Comparison of ENCODE assay signal across 12 mouse cellular contexts in the genomic region with DNA sequence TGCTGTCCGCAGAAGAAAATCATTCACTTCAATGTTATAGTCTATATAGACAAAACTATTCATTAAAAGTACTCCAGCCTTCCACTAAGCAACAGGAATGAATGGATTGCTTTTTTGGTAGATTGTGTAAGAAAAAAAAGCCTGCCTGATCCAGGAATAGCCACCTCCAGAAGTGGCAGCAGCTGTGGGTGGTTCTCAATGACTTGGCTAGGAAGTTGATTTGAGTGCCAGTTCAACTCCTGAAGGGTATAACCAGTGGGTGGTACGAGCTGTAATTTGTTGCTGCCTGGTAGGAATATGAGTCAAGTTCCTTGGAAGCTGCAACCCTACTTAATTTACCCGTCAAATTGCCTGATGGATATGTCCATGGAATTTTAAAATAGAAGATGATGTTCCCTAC.
DNase-seq lines count a peak whose midpoint lies in the region.
"Had no signal": no experiment of that assay in that cellular context is flagged by ENCODE, and none has a peak within 500 bp of the region (broad histone marks: within the 10 kb centered on the region; RNA-seq: fewer than 3 reads in every experiment).

No protein-coding gene starts in this region.

- DNase-seq in gastrocnemius, postnatal 25 days: peak; percentile 7
- DNase-seq in gastrocnemius, postnatal 4 days (ENCODE audit: low spot score in 2 of 2): no peak
- peak; percentile 18 for DNase-seq in NIH3T3 (ENCODE audit: low read depth)
- peak; percentile 7 to 26 for DNase-seq in frontal cortex, postnatal 25 days (ENCODE audit: low spot score in 2 of 2)
- peak; percentile 30 to 91 for DNase-seq in left cerebral cortex, postnatal 25 days (ENCODE audit: low spot score in 2 of 2)
- no peak for DNase-seq in thymus, postnatal 14 days
- no peak for DNase-seq in thymus, adult 18-20 months
- no peak for DNase-seq in spleen, adult 12 weeks (ENCODE audit: low spot score)
- DNase-seq: adrenal gland, postnatal 14 days; cerebellum, postnatal 10 days; kidney, adult 8-10 months; thymus, postnatal 4 days had no signal

- intact Hi-C loops in left cerebral cortex, postnatal 25 days (cut with DNase I): loop anchor here (2.0 kb wide), 1 partner anchor 426 kb away; the partner anchor contains the start of gene Irs1

Comparison
In these comparisons a context has a peak if more than half of its experiments do, and no peak if none do; other contexts are left out.
1. DNase-seq: peak in gastrocnemius, postnatal 25 days (single experiment), NIH3T3 (single experiment), frontal cortex, postnatal 25 days (2 of 2) and left cerebral cortex, postnatal 25 days (2 of 2); none in gastrocnemius, postnatal 4 days (0 of 2), thymus, postnatal 14 days (single experiment), thymus, adult 18-20 months (0 of 2) and spleen, adult 12 weeks (single experiment).